Comparison of ENCODE assay signal across 18 mouse cellular contexts in genomic region chr14:54472671-54473070, GRCm38 (mm10). TPM values are rescaled to one million over a fixed set of nuclear protein-coding genes. Genes with fewer than 3 reads are reported as not detected.
A peak's percentile ranks its signal among the peaks of the same experiment; 100 is the strongest.
DNase-seq lines count a peak whose midpoint lies in the region; ATAC-seq and TF ChIP-seq lines count a peak whose summit lies in the region.
"Had no signal": no experiment of that assay in that cellular context is flagged by ENCODE, and none has a peak within 500 bp of the region (broad histone marks: within the 10 kb centered on the region; RNA-seq: fewer than 3 reads in every experiment).

No protein-coding gene starts in this region.

- no peak overlapping the region for H3K4me3 ChIP-seq in neural tube, embryonic 13.5 days
- H3K4me3 ChIP-seq in myocyte, result no peak overlapping the region
- H3K4me3 ChIP-seq in liver, embryonic 11.5 days (ENCODE audit: low read depth, low read length), result no peak overlapping the region
- H3K4me3 ChIP-seq: heart, embryonic 13.5 days; midbrain, embryonic 13.5 days; stomach, embryonic 15.5 days had no signal

- no peak for TF ChIP-seq POLR2A in myocyte (IDR thresholded peaks at IDR 0.05; ENCODE audit: insufficient read length, low read depth)

- H3K27ac ChIP-seq in neural tube, embryonic 13.5 days (replicated peaks), result no peak overlapping the region; the same call in 1 of the 2 replicates
- no peak overlapping the region for H3K27ac ChIP-seq in liver, embryonic 11.5 days (ENCODE audit: low read depth, low read length)
- H3K27ac ChIP-seq: heart, embryonic 13.5 days; liver, embryonic 14.5 days; midbrain, embryonic 13.5 days; stomach, embryonic 15.5 days had no signal

- peaks cover 38% of the 10 kb centered on the region for H3K36me3 ChIP-seq in neural tube, embryonic 13.5 days
- H3K36me3 ChIP-seq in myocyte (ENCODE audit: control insufficient read depth, insufficient read depth), result peaks cover 3% of the 10 kb centered on the region
- H3K36me3 ChIP-seq in liver, embryonic 11.5 days (ENCODE audit: control insufficient read depth, insufficient read depth, low read length), result peaks cover 23% of the 10 kb centered on the region

- no peak for ATAC-seq in neural tube, embryonic 13.5 days (ENCODE audit: low read depth)
- ATAC-seq in liver, embryonic 11.5 days (replicated peaks; ENCODE audit: low FRiP score), result no peak
- ATAC-seq: intestine, embryonic 16.5 days; midbrain, embryonic 13.5 days had no signal

- 0 out of 2 replicates have a peak overlapping the region, but pooled peaks have one; percentile 8 for H3K9ac ChIP-seq in neural tube, embryonic 13.5 days
- no peak overlapping the region for H3K9ac ChIP-seq in liver, embryonic 11.5 days (ENCODE audit: low read depth, low read length)
- H3K9ac ChIP-seq: heart, embryonic 13.5 days; liver, embryonic 14.5 days; midbrain, embryonic 13.5 days; stomach, embryonic 15.5 days had no signal

- no peak overlapping the region for H3ac ChIP-seq in myocyte (ENCODE audit: control insufficient read depth, insufficient read length)

- no peaks in the 10 kb centered on the region for H3K9me3 ChIP-seq in neural tube, embryonic 13.5 days
- H3K9me3 ChIP-seq in liver, embryonic 11.5 days (ENCODE audit: control insufficient read depth, low read length), result no peaks in the 10 kb centered on the region
- H3K9me3 ChIP-seq: heart, embryonic 13.5 days; midbrain, embryonic 13.5 days; stomach, embryonic 15.5 days had no signal

- no peak overlapping the region for H3K4me2 ChIP-seq in neural tube, embryonic 13.5 days
- no peak overlapping the region for H3K4me2 ChIP-seq in myocyte (ENCODE audit: low read depth)
- H3K4me2 ChIP-seq in liver, embryonic 11.5 days, result no peak overlapping the region
- H3K4me2 ChIP-seq: heart, embryonic 13.5 days; midbrain, embryonic 13.5 days; stomach, embryonic 15.5 days had no signal

- DNase-seq in cerebellum, postnatal 10 days, result peak; percentile 92 to 93
- no peak for DNase-seq in cerebellum, adult 11 months
- peak; percentile 37 for DNase-seq in heart, postnatal 4 days
- DNase-seq in heart, adult 9 months (ENCODE audit: low spot score in 2 of 2), result no peak
- no peak for DNase-seq in neural tube, embryonic 10.5 days (ENCODE audit: extremely low spot score, low spot score)
- no peak for DNase-seq in liver, embryonic 11.5 days (ENCODE audit: low spot score)
- DNase-seq: kidney, postnatal 14 days; lung, postnatal 36 days; spleen, adult 18-20 months had no signal

- H3K27me3 ChIP-seq in neural tube, embryonic 13.5 days, result no peaks in the 10 kb centered on the region
- no peaks in the 10 kb centered on the region for H3K27me3 ChIP-seq in myocyte (ENCODE audit: control insufficient read depth, insufficient read depth, insufficient read length)
- peaks cover 30% of the 10 kb centered on the region for H3K27me3 ChIP-seq in liver, embryonic 11.5 days (replicated peaks; ENCODE audit: control insufficient read depth, insufficient read depth, low read length)
- H3K27me3 ChIP-seq: CH12.LX had no signal

- whole genome bisulfite sequencing in neural tube, embryonic 13.5 days, result 63% methylated on average over 5 of the region's 5 CpGs
- 75% methylated on average over 5 of the region's 5 CpGs for whole genome bisulfite sequencing in liver, embryonic 11.5 days

- peaks cover 27% of the 10 kb centered on the region for H3K4me1 ChIP-seq in neural tube, embryonic 13.5 days (replicated peaks)
- peaks cover 11% of the 10 kb centered on the region for H3K4me1 ChIP-seq in liver, embryonic 11.5 days (replicated peaks; ENCODE audit: control insufficient read depth, insufficient read depth, low read length)

- no peaks in the 10 kb centered on the region for H3K79me2 ChIP-seq in myocyte (ENCODE audit: control insufficient read depth, insufficient read depth)

TF ChIP-seq in myocyte, 11 proteins besides CTCF, POLR2A, EP300 and RAD21:
- TF ChIP-seq POLR2AphosphoS2 (IDR thresholded peaks at IDR 0.05; ENCODE audit: insufficient read length, low read depth) (peak; percentile 25), SRF (IDR thresholded peaks at IDR 0.05; ENCODE audit: control insufficient read depth, insufficient read length, low read depth) (no peak)

RNA-seq across cellular contexts. Expression of gene Rem2, which starts 3.2 kb away (rescaled TPM):
- under 1 TPM; 0.14 to 0.23 TPM for total RNA-seq in heart, postnatal 4 days (2021)
- polyA plus RNA-seq in neural tube, embryonic 13.5 days (2015; fragmentation: Nextera tagmentation; extraction: Ambion mirVana), result 47.8 and 51.3 TPM in 2 replicates
- polyA plus RNA-seq in myocyte (2012; fragmentation: generic; extraction: Trizol), result 0.20 TPM
- polyA plus RNA-seq in liver, embryonic 11.5 days (2014; fragmentation: Nextera tagmentation; extraction: Ambion mirVana), result 0.29 and 0.78 TPM in 2 replicates
- total RNA-seq: gastrocnemius, postnatal 4 days had no signal

RNA-seq across cellular contexts. Expression of gene Lrp10, which starts 8.7 kb away (rescaled TPM):
- total RNA-seq in heart, postnatal 4 days (2021), result 10 to 100 TPM; 81.3 to 81.5 TPM
- 30.1 and 32.7 TPM in 2 replicates for polyA plus RNA-seq in neural tube, embryonic 13.5 days (2015; fragmentation: Nextera tagmentation; extraction: Ambion mirVana)
- polyA plus RNA-seq in myocyte (2012; fragmentation: generic; extraction: Trizol), result 81.8 TPM
- 38.6 and 41.3 TPM in 2 replicates for polyA plus RNA-seq in liver, embryonic 11.5 days (2014; fragmentation: Nextera tagmentation; extraction: Ambion mirVana)

RNA-seq across cellular contexts. Expression of gene Mmp14, which starts 41.3 kb away (rescaled TPM):
- total RNA-seq in heart, postnatal 4 days (2021), result 100 to 1,000 TPM; 129 to 131 TPM
- polyA plus RNA-seq in neural tube, embryonic 13.5 days (2015; fragmentation: Nextera tagmentation; extraction: Ambion mirVana), result 52.7 and 65.4 TPM in 2 replicates
- polyA plus RNA-seq in myocyte (2012; fragmentation: generic; extraction: Trizol), result 108 TPM
- 56.6 and 57.6 TPM in 2 replicates for polyA plus RNA-seq in liver, embryonic 11.5 days (2014; fragmentation: Nextera tagmentation; extraction: Ambion mirVana)

RNA-seq across cellular contexts. Expression of gene Prmt5, which starts 44.7 kb away (rescaled TPM):
- 10 to 100 TPM; 36.2 to 36.5 TPM for total RNA-seq in heart, postnatal 4 days (2021)
- 91.6 and 95.0 TPM in 2 replicates for polyA plus RNA-seq in neural tube, embryonic 13.5 days (2015; fragmentation: Nextera tagmentation; extraction: Ambion mirVana)
- polyA plus RNA-seq in myocyte (2012; fragmentation: generic; extraction: Trizol), result 140 TPM
- polyA plus RNA-seq in liver, embryonic 11.5 days (2014; fragmentation: Nextera tagmentation; extraction: Ambion mirVana), result 98.0 and 108 TPM in 2 replicates

RNA-seq across cellular contexts. Expression of gene Mrpl52, which starts 46.0 kb away (rescaled TPM):
- total RNA-seq in heart, postnatal 4 days (2021), result 100 to 1,000 TPM; 185 to 194 TPM
- polyA plus RNA-seq in neural tube, embryonic 13.5 days (2015; fragmentation: Nextera tagmentation; extraction: Ambion mirVana), result 209 and 275 TPM in 2 replicates
- 483 TPM for polyA plus RNA-seq in myocyte (2012; fragmentation: generic; extraction: Trizol)
- polyA plus RNA-seq in liver, embryonic 11.5 days (2014; fragmentation: Nextera tagmentation; extraction: Ambion mirVana), result 309 and 329 TPM in 2 replicates

Comparison
In these comparisons a context has a peak if more than half of its experiments do, and no peak if none do; other contexts are left out.
1. DNase-seq: peak in cerebellum, postnatal 10 days (2 of 2) and heart, postnatal 4 days (single experiment); none in cerebellum, adult 11 months (single experiment), heart, adult 9 months (0 of 2), neural tube, embryonic 10.5 days (single experiment) and liver, embryonic 11.5 days (single experiment).
2. RNA of gene Rem2, which starts 3.2 kb away (polyA plus RNA-seq): 47.8 to 51.3 TPM in neural tube, embryonic 13.5 days; 0.29 to 0.78 TPM in liver, embryonic 11.5 days and 0.20 TPM in myocyte (single experiment); every median in the first group is over 10 times any median in the second.